Mouse (Mus musculus) c-Kit-positive CD71-negative TER-119-negative erythroid progenitor cells, embryonic 14.5 days (primary cell): ENCODE results near the gene Dcun1d4.
A peak's percentile ranks its signal among the peaks of the same experiment; 100 is the strongest.
"Not testable (repeated sequence)": the region's sequence is repeated elsewhere in the genome, so short reads cannot be mapped to it uniquely, and the experiment has no call there.

Experiments
- DNase-seq: peaks from one replicate; pipeline ENCODE4 v3.0.0-alpha.2; 2013; ENCODE audit warnings: low read depth

The Dcun1d4 gene

DNA sequence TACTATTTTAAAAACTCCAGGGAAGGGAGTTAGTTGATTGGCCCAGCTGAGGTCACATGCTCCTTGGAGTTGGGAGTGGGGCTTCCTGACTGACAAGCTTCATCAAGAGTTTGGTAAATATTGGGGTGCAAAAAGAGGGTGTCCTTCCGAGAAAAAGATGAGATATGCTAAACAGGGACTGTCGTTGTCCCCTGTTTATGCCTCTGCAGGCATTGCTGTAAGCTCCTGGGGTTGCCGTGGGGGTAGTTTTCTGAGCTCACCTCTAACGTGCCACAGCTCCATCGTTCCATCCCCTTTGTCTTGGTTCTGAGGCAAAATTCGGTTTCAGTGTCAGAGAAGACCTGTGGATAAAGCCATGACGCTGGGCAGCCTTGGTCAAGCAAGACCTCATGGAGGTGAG, at the start of gene Dcun1d4:
Gene Dcun1d4 (plus strand): TSS at position 301 of the 400 bp plus-strand sequence.
- no peak for DNase-seq

DNA sequence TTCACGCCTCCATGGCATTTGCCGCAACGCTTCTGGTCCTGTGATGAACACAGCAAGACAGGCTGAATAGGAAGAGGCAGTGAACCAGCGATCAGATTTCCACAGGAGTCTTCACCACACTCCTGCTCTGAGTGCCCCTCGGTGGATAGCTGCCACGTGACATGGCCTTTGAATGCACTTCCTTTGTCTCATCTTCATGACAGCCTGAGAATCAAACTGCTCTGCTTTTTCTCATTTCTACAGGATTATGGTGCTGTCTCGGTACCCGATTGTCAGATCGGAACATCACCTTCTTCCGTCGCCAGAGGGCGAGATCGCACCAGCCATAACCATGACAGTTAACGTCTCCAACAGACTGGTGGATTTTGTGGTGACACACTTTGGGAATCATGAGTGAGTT, 49.2 kb upstream of the Dcun1d4 start:
- peak; percentile 39 for DNase-seq

DNA sequence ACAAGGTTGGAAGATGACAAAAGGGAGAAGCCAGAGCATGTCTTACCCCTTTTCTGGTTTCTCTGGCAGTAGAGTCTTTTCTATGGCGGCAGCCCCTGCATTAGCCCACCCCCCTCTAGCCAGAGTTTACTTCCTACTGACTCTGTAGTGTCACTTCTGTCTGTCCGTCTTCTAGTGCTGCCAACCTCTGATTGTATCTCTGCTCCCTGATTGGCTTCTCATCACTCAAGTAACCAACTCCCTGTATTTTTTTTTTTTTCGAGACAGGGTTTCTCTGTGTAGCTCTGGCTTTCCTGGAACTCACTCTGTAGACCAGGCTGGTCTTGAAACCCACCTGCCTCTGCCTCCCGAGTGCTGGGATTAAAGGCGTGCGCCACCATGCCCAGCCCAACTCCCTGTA, 48.0 kb upstream of the Dcun1d4 start:
- DNase-seq, result no peak

DNA sequence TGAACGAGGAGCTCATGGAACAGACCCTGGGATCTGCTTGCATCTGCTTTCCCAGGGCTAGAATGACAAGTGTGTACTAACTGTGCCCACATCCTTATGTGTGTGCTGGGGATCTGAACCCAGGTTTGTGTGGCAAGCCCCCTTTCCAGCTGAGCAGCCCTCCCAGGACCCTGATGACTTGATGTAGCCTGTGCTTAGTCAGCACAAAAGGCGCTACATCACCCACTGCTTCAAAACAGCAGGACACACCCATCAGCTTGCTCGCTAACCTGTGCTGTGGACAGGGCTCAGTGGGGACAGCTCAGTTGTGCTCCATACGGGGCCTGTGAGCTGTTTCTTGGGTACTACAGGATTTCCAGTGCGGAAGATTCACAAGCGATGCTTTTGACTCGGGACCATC, 46.0 kb upstream of the Dcun1d4 start:
- no peak for DNase-seq

DNA sequence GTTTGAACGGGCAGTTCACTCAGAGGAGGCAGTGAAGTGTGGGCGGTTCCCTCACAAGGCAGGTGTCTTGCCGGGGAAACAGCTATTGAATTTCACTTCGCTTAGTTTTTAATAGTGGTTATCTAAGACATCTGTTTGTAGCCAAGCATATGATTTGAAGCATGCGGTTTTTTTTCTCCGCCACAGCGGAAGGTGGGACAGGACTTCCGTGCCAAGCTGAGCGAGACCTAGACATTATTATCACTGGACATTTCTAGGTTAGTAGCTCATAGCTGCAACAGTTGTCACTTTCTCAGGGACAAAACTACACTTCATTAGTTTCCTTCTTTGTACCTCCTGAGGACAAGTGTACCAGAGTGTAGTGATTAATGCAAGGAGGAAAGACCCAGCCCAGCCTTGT, 38.6 kb upstream of the Dcun1d4 start:
- no peak for DNase-seq

DNA sequence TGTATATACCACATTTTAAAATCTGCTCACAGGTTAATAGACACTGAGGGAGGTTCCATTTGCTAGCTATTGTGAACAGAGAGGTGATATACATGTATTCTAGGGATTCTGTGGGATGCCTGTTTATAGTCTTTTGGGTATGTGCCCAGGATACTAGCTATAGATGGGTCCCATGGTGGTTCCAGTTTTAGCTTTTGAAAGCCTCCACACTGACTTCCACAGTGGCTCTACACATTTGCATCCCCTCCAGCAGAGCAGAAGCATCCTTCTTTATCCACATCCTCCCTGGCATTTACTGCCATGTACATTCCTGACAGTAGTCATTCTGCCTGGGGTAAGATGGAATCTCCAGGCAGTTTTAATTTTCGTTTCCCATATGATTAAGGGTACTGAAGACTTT, 30.5 kb upstream of the Dcun1d4 start:
- DNase-seq, result no peak

DNA sequence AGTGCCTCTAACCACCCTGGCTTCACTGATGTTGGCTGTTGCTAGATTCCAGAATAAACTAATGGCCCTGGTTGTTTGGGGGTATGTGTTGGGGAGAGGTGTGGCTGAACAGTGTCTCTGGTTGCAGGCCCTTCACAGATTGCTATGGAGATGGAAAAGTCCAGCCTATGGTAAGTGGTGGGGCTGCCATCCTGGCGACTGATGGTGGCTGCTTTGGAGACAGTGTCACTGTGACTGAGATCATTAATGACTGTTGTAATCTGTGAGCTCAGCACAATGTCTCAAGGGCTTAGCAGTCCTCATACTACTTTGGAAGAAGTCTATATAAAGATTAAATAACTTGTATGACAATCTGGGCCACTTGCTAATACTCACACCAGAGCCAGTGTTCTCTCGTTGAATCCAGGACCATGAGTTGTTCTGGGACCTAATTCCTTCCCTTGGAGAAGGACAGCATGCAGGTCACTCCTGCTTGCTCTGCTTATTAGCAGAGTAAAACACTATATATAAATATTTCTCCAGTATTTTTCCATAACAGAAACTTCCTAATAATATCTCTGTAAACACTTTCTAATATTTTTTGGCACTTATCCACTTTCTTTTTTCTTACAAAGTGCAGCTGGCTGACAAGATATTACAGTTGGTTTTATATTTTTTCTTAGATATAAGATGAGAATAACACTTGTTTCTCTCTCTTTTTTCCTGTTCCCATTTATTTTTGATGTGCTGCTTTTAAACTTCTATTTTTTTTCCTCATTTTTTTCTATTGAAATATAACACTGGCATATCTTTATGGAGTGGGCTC, 26.1 kb upstream of the Dcun1d4 start:
- DNase-seq, result no peak

DNA sequence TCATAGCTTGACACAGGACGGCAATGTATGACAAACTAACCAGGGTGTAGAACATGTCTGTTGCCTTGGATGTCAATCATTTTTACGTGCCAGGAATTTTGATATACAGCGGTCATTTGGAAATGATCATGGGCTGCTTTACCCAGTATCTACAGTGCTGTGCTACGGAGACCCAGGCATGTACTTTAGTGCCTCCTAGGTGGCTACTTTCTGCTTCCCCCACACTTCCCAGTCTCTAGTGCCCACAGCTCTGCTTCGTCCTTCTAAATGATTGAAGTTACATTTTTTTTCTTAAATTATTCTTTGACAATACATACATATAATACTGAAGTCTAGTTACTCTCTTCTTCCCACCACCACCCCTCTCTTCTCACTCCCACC, 25.5 kb upstream of the Dcun1d4 start:
- no peak for DNase-seq

DNA sequence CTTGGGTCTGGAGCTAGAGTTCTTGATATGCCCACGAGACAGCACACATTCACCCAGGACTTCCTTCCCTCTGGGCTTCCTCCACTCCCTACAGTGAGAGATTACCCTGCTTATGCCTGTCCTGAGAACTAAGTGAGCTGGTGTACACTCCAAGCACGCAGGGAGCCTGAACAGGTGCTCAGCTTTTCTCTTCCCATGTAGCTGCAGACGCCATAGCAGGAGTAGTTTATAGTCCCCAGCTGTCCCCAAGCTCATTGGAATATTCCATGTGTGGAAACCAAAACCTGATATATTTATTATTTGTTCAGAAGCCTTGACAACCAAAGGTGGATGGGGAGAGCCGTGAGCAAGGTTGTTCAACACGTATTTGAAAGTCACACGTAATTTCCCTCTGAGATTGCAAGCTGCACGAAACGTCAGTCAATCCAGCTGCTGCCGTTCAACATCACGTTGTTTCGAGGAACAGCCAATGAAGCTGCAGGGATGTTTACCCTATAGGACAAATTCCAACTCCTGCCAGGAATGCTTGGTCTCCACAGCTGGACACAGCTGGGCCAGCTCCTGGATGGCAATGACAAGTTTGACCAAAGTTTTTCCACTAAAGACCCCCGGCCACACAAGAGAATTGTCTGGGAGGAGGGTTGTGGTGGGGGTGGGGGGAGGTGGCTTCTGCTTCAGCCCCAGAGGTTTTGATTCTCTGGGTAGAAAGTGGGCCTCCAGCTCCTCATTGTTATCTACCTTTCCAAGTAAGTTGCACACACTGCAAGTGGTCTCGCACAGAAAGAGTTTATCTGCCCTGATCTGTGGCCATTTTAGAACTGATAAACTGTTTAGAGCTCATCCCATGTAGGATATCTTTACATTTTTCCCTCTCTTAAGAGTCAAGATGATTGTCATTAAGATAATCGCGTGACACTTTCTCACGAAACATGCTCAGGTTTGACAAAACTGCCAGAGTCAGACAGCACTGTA, 12.1 kb upstream of the Dcun1d4 start:
- DNase-seq, result no peak

DNA sequence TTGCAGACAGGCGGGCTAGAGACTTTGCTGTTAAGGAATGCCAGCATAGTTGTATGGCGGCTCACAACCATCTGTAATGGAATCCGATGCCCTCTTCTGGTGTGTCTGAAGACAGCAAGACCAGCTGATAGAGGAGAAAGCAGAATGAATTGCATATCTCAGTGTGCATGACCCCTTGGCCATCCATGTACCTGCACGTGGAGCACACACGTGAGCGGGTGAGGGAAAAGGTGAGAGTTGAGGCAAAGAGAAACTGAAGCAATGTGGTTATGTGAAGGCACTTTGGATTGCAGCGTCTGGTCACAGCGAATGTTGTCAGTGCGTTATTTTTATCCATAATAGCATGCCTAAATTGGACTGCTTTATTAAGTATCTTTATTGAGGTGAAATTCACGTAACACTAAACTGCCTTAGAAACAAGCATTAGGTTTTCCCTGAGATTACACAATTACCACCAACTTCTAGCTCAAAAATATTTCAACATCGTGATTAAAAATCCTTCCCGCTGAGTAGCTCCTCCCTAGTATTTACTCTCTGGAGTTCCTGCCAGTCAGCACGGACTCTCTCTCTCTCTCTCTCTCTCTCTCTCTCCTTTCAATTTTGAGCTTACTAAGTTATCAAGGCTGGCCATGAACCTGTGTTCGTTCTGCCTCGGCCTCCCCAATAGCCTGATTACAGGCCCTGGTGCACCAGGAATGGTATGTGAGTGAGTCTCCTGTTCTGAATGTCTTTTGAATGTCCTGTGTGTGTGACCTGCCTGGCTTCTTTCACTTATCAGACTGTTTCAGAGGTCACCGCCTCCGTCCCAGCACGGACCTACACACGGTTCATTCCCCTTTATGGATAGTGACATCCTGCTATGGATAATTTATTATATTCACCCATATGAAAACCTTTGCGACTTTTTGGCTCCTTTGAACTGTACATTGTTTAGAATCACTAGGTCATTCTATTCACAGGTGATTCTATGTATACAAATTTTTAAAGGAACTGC, 6.1 kb upstream of the Dcun1d4 start:
- DNase-seq, result no peak

DNA sequence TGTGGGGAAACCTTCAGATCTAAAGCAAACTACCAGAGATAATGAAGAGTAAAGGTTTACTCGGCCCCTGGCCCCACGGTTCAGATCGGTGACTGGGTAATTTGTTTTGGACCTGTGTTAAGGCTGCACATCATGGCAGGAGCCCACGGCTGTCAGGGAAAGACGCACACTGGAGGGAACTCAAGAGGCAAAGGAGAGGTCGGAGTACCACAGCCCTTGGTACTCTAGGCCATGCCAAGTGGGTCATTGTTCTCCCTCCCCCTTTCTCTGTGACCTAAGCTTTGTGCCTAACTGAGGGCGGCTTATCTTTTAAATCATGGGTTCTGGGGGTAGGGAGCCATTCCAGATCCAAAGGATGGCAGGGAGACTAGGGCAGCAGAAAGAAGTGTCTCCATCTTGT, 601 bp downstream of the Dcun1d4 start:
- no peak for DNase-seq

DNA sequence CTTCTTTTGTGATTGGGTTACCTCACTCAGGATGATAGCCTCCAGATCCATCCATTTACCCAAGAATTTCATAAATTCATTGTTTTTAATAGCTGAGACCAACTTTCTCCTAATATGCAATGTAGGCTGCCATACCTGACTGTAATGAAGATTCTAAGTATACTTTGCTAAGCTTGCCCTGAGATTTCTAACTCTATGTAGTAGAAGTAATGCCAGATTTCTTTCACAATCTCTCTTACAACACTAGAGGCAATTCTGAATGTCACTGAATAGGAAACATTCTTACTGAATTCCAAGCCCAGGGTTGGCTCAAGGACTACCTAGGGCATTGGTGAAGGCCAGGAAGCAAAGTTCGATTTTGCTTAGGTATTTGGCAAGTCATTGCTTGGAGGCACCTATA, 1.6 kb downstream of the Dcun1d4 start:
- DNase-seq, result not testable (repeated sequence)

DNA sequence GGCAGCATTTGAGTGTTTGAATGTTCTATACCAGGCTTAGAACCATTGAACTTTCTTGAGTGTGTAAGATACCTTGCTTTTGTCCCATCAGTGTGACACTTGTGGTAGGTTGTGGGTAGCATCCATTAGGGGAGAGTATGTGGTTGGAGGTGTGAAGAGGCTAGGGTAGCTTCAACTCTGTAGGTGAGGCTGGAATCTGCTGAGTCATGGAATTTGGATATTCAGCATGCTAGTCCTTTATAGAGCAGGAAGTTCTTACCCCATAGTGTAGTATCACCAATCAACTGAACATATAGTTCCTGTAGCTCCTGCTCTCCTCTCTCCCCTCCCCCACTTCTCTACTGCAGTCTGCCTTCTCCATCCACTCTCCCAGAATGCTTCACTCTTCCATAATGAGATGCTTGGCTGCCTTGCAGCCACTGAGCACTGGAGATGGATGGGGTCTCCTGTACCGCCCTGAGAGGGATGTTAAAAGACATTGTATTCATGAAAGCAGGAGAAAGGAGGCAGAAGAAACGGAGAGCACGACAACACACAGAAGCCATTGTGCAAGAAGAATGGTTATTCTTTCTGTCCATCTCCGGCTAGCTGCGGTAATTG, 3.3 kb downstream of the Dcun1d4 start:
- DNase-seq, result no peak

DNA sequence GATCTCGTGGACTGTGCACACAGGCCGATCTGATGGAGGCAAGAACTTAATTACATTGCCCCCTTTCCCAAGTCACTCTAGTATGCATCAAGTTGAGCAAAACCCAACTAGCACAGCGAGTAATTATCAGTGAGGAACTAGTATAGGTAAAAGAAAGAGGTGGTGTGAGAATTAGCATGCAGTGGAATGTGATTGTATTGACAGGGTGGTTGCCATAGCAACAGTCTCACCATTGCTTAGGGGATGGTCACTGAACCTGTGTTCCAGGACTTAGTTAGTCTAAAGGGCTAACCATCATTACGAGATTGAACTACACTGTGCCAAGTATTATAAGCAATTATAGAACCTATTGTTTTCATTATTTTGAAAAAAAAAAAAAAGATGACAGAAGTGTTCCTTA, 5.7 kb downstream of the Dcun1d4 start:
- no peak for DNase-seq

DNA sequence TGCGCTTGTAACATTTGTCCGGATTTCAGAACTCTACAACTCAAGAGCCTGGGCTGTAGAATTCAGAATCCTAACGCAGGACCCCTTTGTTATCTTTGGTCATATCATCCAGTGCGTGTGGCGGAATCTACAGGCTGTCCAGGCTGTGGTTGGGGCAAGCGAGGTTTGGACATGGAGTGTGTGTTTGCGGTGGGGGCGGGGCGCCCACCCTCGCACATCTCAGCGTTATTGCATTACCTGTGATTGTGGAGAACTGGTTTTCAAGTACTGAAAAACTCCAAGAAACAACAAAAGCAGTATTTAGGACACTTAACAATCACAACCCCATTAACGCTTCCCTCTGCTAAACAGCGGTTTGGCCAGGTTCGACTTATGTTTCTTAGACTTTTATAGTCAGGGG, 9.1 kb downstream of the Dcun1d4 start:
- DNase-seq, result no peak

DNA sequence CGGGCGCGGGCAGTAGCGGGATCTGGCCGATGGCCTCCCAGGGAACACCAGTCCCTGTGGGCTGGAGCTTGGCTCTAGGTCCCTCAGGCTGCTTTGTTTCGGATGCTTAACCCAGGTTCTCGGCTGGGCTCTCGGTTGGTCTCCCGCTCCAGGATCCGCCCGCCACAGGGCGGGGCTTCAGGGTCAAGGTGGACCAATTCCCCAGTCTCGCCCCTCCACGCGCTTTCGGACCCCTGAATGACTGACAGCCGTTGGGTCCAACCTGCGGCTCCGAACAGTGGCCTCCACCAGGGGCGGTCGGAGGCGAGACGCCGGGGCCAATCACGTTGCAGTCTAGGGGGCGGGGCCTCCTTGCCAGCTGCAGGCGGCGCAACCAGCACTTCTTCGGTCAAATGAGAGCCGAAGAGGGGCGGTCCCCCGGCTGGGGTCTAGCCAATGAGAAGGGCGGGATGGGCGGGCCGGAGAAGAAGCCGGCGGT, 9.8 kb downstream of the Dcun1d4 start:
- DNase-seq, result peak; percentile 97

DNA sequence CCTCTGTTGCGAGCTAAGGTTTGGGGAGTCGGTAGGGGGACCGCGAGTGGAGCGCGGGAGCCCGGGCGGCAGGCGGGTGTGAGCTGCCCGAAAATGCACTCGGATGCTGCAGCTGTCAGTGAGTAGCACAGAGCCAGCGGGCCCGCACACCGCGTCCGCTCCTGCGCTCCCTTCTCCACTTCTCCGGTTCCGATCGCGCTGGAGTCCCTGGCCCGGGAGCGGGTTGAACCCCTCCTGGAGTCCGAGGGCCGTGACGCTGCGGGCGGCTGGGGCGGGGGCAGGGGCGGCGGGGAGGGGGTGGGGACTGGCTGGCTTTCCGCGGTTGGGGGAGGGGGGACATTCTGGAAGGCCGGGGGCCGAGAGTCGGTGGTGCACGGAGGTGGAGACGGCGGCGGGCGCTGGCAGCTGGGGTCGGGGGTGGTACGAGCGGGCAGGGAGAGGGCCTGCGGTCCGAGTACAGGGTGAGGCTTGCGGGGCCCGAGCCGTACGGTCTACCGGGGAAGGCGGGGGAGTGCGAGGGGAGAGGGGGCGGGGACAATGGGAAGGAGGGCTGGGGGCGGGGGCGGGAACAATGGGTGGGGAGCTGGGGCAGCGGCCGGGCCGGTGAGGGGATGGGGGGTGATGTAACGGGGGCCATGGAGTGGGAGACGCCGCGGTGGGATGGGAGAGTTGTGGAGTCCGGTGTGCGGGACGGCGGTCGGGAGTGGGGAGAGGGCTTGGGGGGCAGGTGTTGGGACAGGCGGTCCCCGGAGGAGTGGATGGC, 10.5 kb downstream of the Dcun1d4 start:
- no peak for DNase-seq

DNA sequence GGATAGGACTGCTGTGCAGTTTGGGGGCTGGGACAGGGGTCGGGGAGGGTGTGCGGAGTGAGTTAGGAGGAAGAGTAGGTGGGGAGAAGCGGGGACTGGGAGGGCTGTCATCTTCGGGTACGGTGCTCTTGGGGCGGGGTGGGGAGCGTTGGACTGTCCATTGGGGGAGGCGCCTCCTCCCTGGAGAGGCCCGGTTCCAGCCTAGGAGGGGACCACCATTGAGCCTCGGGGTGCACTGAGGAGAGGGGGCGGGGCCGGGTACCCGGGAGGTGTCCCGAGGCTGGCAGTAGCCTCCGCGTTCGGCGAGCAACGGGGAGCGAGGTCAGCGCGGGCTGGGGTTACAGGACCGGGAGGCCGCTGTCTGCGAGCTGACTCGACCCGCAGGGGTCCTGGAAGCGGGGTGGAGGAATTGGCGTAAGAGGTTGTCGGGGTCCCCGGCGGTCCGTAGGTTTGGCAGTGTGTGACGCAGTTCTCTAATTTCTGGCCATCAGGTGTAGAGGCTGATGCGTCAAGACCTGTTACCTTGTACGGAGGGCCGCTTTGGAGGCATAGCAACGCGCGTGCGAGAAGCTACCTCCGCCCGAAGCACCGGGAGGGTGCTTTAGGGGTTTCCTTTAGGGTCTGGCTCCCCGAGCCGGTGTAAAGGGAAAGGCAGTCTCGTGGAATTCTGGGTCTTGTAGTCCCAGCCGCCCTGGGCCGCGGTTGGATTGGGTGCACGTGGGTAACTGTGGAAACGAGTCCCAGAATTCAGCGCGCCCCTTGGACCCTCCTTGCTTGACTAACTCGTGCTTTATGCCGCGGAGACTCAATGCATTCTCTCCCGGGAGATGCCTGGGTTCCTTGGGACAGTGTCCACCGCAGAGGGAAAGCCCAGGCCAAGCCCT, 11.3 kb downstream of the Dcun1d4 start:
- peak; percentile 84 for DNase-seq

DNA sequence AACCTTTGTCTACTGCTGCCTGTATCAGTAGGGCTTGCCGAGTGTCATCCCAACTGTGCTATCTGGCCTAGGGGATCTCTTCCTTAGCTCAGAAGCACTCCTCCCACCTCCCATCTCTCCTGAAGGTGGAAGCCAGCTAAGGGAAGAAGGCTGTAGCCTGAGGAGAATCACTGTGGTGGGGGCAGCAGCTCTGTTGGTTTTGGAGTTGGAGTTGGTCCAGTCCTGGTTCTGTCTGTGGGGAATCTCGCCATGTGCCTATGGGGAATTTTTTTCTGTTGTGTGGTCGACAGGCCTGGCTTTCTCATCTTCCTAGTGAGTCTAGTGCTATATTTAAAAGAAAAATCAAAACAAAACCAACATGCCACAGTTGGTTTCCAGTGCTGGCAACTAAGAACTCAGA, 16.6 kb downstream of the Dcun1d4 start:
- DNase-seq, result no peak

DNA sequence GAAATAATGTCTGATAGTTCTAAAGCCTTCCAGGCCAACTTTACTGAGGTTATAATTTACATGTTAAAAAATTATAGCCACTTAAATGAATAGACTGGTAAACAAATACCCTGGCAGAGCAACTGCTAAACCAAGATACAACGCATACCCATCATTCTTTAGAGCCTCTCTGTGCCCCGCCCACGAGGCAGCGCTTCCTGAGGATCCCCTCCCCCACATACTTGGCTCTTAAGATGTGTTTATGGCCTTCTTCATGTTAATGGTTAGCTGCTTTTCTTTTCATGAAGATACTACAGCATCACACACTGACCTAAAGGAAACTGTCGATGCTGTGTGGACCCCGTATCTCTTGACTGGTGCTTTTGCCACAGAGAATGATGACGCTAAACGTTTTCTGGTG, 17.8 kb downstream of the Dcun1d4 start:
- DNase-seq, result no peak
